ENCODE assay signal across 8 mouse cellular contexts in the genomic region with DNA sequence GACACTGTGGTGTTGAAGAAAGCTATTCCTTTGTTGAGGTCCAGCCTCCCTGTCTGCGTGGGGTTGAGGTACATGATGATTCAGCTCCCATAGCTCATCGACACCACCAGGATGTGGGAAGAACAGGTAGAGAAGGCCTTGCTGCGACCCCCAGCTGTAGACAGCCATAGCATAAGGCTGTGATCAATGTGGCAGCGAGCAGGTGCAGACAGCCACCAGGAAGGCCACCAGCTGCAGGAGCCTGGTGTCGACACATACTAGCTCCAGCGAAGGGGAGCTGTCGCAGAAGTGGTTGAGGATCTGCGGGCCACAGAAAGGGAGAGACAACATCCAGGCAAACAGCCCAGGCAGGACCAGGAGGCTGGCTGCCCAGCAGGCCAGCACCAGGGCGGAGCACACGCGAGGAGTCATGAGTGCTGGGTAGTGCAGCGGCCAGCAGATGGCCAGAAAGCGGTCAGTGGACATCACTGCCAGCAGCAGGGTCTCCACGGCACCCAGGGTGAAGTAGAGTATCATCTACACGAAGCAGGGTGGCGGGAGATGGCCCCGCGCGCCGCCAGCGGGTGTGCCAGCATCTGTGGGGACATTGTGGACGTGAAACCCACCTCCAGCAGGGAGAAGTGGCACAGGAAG. TPM values are rescaled to one million over a fixed set of nuclear protein-coding genes. Genes with fewer than 3 reads are reported as not detected.
A peak's percentile ranks its signal among the peaks of the same experiment; 100 is the strongest.
DNase-seq lines count a peak whose midpoint lies in the region; ATAC-seq lines count a peak whose summit lies in the region.
"Had no signal": no experiment of that assay in that cellular context is flagged by ENCODE, and none has a peak within 500 bp of the region (broad histone marks: within the 10 kb centered on the region; RNA-seq: fewer than 3 reads in every experiment).

No protein-coding gene starts in this region.

- peaks cover 17% of the 10 kb centered on the region for H3K27me3 ChIP-seq in lung, embryonic 15.5 days
- H3K27me3 ChIP-seq in hindbrain, embryonic 10.5 days (ENCODE audit: insufficient read depth, poor library complexity, severe bottlenecking) = peaks cover 10% of the 10 kb centered on the region; the same call in 1 of the 2 replicates
- peaks cover 18% of the 10 kb centered on the region for H3K27me3 ChIP-seq in liver, embryonic 12.5 days (replicated peaks)
- peaks cover 4% of the 10 kb centered on the region; the same call in 1 of the 2 replicates for H3K27me3 ChIP-seq in stomach, embryonic 15.5 days (replicated peaks)

- peaks cover 4% of the 10 kb centered on the region; the same call in 1 of the 2 replicates for H3K4me1 ChIP-seq in lung, embryonic 15.5 days
- H3K4me1 ChIP-seq in hindbrain, embryonic 10.5 days (replicated peaks) = peaks cover 4% of the 10 kb centered on the region; the same call in 1 of the 2 replicates
- no peaks in the 10 kb centered on the region for H3K4me1 ChIP-seq in liver, embryonic 12.5 days
- peaks cover 3% of the 10 kb centered on the region; the same call in 1 of the 2 replicates for H3K4me1 ChIP-seq in stomach, embryonic 15.5 days

- no peak overlapping the region for H3K27ac ChIP-seq in lung, embryonic 15.5 days
- H3K27ac ChIP-seq in hindbrain, embryonic 10.5 days = no peak overlapping the region
- H3K27ac ChIP-seq in liver, embryonic 12.5 days = no peak overlapping the region
- H3K27ac ChIP-seq in stomach, embryonic 15.5 days = no peak overlapping the region

- no peak for DNase-seq in lung, adult 18-20 months
- DNase-seq in hindbrain, embryonic 10.5 days (ENCODE audit: low spot score) = peak; percentile 11
- DNase-seq in adrenal gland, postnatal 4 days (ENCODE audit: low spot score in 2 of 2) = no peak
- no peak for DNase-seq in frontal cortex, postnatal 10 days (ENCODE audit: low spot score in 2 of 2)
- DNase-seq: lung, postnatal 4 days had no signal

- no peaks in the 10 kb centered on the region for H3K36me3 ChIP-seq in lung, embryonic 15.5 days
- no peaks in the 10 kb centered on the region for H3K36me3 ChIP-seq in hindbrain, embryonic 10.5 days
- H3K36me3 ChIP-seq in liver, embryonic 12.5 days = no peaks in the 10 kb centered on the region
- no peaks in the 10 kb centered on the region for H3K36me3 ChIP-seq in stomach, embryonic 15.5 days

- 0 out of 2 replicates have a peak overlapping the region, but pooled peaks have one; percentile 6 for H3K4me3 ChIP-seq in lung, embryonic 15.5 days
- peak overlapping the region; percentile 30 for H3K4me3 ChIP-seq in hindbrain, embryonic 10.5 days
- no peak overlapping the region for H3K4me3 ChIP-seq in liver, embryonic 12.5 days
- H3K4me3 ChIP-seq in stomach, embryonic 15.5 days (replicated peaks) = peak overlapping the region; percentile 12; the same call in 1 of the 2 replicates

- H3K9me3 ChIP-seq in lung, embryonic 15.5 days = no peaks in the 10 kb centered on the region
- H3K9me3 ChIP-seq in hindbrain, embryonic 10.5 days = no peaks in the 10 kb centered on the region
- no peaks in the 10 kb centered on the region for H3K9me3 ChIP-seq in liver, embryonic 12.5 days (replicated peaks)
- H3K9me3 ChIP-seq in stomach, embryonic 15.5 days = no peaks in the 10 kb centered on the region

- 21% methylated on average over 22 of the region's 22 CpGs for WGBS in lung, embryonic 15.5 days
- WGBS in hindbrain, embryonic 10.5 days = 33% methylated on average over 22 of the region's 22 CpGs
- 35% methylated on average over 22 of the region's 22 CpGs for WGBS in liver, embryonic 12.5 days (ENCODE audit: insufficient replicate concordance)
- 25% methylated on average over 22 of the region's 22 CpGs for WGBS in stomach, embryonic 15.5 days

- peak overlapping the region; percentile 44 for H3K4me2 ChIP-seq in lung, embryonic 15.5 days
- peak overlapping the region; percentile 24; the same call in 1 of the 2 replicates for H3K4me2 ChIP-seq in liver, embryonic 12.5 days
- peak overlapping the region; percentile 37 for H3K4me2 ChIP-seq in stomach, embryonic 15.5 days

- no peak overlapping the region for H3K9ac ChIP-seq in lung, embryonic 15.5 days
- H3K9ac ChIP-seq in liver, embryonic 12.5 days = no peak overlapping the region
- H3K9ac ChIP-seq in stomach, embryonic 15.5 days = no peak overlapping the region

- peak; percentile 49 for ATAC-seq in lung, embryonic 15.5 days (ENCODE audit: borderline replicate concordance, extremely low read depth, low FRiP score, low TSS enrichment)
- 0 out of 2 replicates have a peak, but pooled peaks have one; percentile 18 for ATAC-seq in liver, embryonic 12.5 days
- ATAC-seq in stomach, embryonic 15.5 days (ENCODE audit: insufficient read depth, low FRiP score, low read depth) = peak; percentile 27; the same call in 1 of the 2 replicates

RNA-seq across cellular contexts. Expression of gene Nlrp12, which starts 15.0 kb away (rescaled TPM):
- 0.04 TPM in 1 of 2 replicates, not detected in the other for polyA plus RNA-seq in lung, embryonic 15.5 days (2015; fragmentation: Nextera tagmentation; extraction: Ambion mirVana)
- not detected in 2 replicates for polyA plus RNA-seq in hindbrain, embryonic 10.5 days (2016; fragmentation: Nextera tagmentation; extraction: Ambion mirVana)
- polyA plus RNA-seq in liver, embryonic 12.5 days (2016; fragmentation: Nextera tagmentation; extraction: Ambion mirVana) = 0.07 TPM in 1 of 2 replicates, not detected in the other
- 0.08 TPM in 1 of 2 replicates, not detected in the other for polyA plus RNA-seq in stomach, embryonic 15.5 days (2015; fragmentation: Nextera tagmentation; extraction: Ambion mirVana)
- under 1 TPM; 0.08 to 0.23 TPM for total RNA-seq in adrenal gland, postnatal 4 days (2021)

RNA-seq across cellular contexts. Expression of gene Myadm, which starts 24.4 kb away (rescaled TPM):
- polyA plus RNA-seq in lung, embryonic 15.5 days (2015; fragmentation: Nextera tagmentation; extraction: Ambion mirVana) = 112 and 118 TPM in 2 replicates
- 33.1 and 37.7 TPM in 2 replicates for polyA plus RNA-seq in hindbrain, embryonic 10.5 days (2016; fragmentation: Nextera tagmentation; extraction: Ambion mirVana)
- 16.6 and 17.5 TPM in 2 replicates for polyA plus RNA-seq in liver, embryonic 12.5 days (2016; fragmentation: Nextera tagmentation; extraction: Ambion mirVana)
- polyA plus RNA-seq in stomach, embryonic 15.5 days (2015; fragmentation: Nextera tagmentation; extraction: Ambion mirVana) = 140 and 141 TPM in 2 replicates
- 100 to 1,000 TPM in 1 of 2 experiments, 10 to 100 TPM in 1; 98.5 to 107 TPM for total RNA-seq in adrenal gland, postnatal 4 days (2021)

RNA-seq across cellular contexts. Expression of gene Prkcg, which starts 24.5 kb away (rescaled TPM):
- 0.16 and 0.32 TPM in 2 replicates for polyA plus RNA-seq in lung, embryonic 15.5 days (2015; fragmentation: Nextera tagmentation; extraction: Ambion mirVana)
- polyA plus RNA-seq in hindbrain, embryonic 10.5 days (2016; fragmentation: Nextera tagmentation; extraction: Ambion mirVana) = 0.30 and 0.47 TPM in 2 replicates
- polyA plus RNA-seq in liver, embryonic 12.5 days (2016; fragmentation: Nextera tagmentation; extraction: Ambion mirVana) = 0.04 TPM in 2 replicates
- 0.40 and 0.49 TPM in 2 replicates for polyA plus RNA-seq in stomach, embryonic 15.5 days (2015; fragmentation: Nextera tagmentation; extraction: Ambion mirVana)
- 1 to 10 TPM; 2.1 to 2.5 TPM for total RNA-seq in adrenal gland, postnatal 4 days (2021)
